Mouse (Mus musculus): ENCODE data around the gene Gm14151. TPM values are rescaled to one million over a fixed set of nuclear protein-coding genes. Genes with fewer than 3 reads are reported as not detected.

Gene Gm14151
- polyA plus RNA-seq, 1 experiment from 2014 or later, result not detected

DNA sequence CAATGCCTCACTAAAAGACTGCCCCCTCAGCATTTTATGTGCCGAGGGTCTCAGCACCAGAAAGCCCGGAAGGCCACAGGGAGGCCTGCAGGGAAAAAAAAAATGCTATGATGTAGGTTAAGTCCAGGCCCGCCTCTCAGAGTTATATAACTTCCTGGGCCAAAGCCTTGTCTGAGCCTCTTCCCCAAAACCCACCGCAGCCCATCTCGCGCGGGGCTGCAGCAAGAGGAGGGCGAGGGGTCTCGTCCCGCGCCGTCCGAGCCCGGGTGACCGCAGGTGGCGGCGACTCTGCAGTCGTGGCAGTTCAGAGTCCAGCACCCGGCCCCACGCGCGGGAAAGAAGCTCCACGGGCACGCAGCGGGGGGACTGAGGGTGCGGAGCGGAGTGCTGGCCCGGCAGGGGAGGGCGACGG lies 53.3 kb downstream of the Gm14151 start:
- DNase-seq (ENCODE audit: low spot score) (peak; percentile 45), ATAC-seq (peak; percentile 66)
- Histone ChIP-seq H3K9ac (replicated peaks; ENCODE audit: low read depth) (peak overlapping the region; percentile 95), H3K4me3 (ENCODE audit: low read depth, low read length) (peak overlapping the region; percentile 87), H3K27me3 (replicated peaks; ENCODE audit: insufficient read depth, low read length) (no peaks in the 10 kb centered on the region), H3K27ac (ENCODE audit: low read length) (peak overlapping the region; percentile 73; the same call in 1 of the 2 replicates), H3K4me1 (ENCODE audit: insufficient read depth, low read depth, low read length) (peaks cover 11% of the 10 kb centered on the region; the same call in 1 of the 2 replicates), H3K36me3 (ENCODE audit: insufficient read depth, low read length) (no peaks in the 10 kb centered on the region), H3K4me2 (replicated peaks; ENCODE audit: low read depth, low read length) (peak overlapping the region; percentile 97), H3K9me3 (ENCODE audit: low read length) (no peaks in the 10 kb centered on the region)
- 0% methylated on average over 23 of the region's 30 CpGs for WGBS
- TF ChIP-seq EP300 (IDR thresholded peaks at IDR 0.05), result no peak
- TF ChIP-seq CTCF (IDR thresholded peaks at IDR 0.05), result no peak

DNA sequence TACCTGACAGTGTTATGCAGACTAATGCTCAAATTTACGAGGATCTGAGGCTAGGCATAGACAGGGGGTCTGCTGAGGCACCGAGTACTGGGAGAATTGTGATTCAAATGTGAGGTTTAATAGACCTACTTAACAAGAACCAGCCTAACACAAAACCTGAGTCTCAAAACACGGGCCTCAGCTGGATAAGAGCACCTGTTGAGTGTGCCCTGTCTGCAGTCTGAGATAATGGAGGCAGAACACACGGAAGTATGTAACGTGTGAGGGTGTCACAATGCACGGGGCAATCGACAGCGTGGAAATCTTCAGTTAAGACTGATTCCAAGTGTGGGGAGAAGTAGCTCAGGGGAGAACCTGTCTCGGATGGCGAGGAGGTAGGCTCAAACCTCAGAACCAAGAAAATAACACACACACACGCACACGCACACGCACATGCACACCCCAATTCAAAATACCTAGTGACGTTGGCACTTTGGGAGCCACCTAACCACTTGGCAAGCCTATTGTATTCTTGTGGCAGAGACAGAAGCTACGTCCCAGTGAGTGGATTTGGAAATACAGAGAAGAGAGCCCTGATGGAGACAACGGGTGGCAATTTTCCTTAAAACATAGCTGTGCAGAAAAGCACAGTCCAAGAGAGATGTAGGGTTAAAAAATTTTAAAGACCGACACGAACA lies 54.1 kb downstream of the Gm14151 start:
- Histone ChIP-seq H3K4me3 (ENCODE audit: low read depth, low read length) (peak overlapping the region; percentile 87), H3K27me3 (replicated peaks; ENCODE audit: insufficient read depth, low read length) (no peaks in the 10 kb centered on the region), H3K36me3 (ENCODE audit: insufficient read depth, low read length) (no peaks in the 10 kb centered on the region), H3K9ac (replicated peaks; ENCODE audit: low read depth) (peak overlapping the region; percentile 95), H3K4me2 (replicated peaks; ENCODE audit: low read depth, low read length) (peak overlapping the region; percentile 97), H3K9me3 (ENCODE audit: low read length) (no peaks in the 10 kb centered on the region), H3K27ac (ENCODE audit: low read length) (no peak overlapping the region), H3K4me1 (ENCODE audit: insufficient read depth, low read depth, low read length) (peaks cover 11% of the 10 kb centered on the region; the same call in 1 of the 2 replicates)
- WGBS, result 37% methylated on average over 18 of the region's 18 CpGs
- TF ChIP-seq EP300 (IDR thresholded peaks at IDR 0.05) (no peak), CTCF (IDR thresholded peaks at IDR 0.05) (no peak)
- DNase-seq (ENCODE audit: low spot score) (peak; percentile 14), ATAC-seq (no peak)

DNA sequence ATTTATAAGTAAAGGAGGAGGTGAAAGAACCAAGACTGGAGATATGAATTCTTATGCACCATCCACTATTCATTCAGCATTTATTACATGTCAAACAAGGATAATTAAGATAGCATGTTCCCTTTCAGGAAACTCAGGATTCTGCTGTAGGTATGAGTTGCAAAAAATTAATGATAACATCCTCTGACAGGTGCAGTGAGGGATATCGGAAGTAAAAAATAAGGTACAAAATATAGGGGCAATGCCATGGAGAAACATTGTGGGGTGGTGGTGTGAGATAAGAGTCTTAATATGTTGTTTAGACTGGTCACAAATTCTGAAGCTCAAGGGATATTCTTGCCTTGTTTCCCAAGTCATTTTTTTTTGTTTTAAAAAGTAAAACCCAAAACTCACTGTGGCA lies 54.9 kb downstream of the Gm14151 start:
- Histone ChIP-seq H3K9me3 (ENCODE audit: low read length) (no peaks in the 10 kb centered on the region), H3K36me3 (ENCODE audit: insufficient read depth, low read length) (no peaks in the 10 kb centered on the region), H3K27ac (ENCODE audit: low read length) (no peak overlapping the region), H3K4me3 (ENCODE audit: low read depth, low read length) (no peak overlapping the region), H3K4me2 (replicated peaks; ENCODE audit: low read depth, low read length) (no peak overlapping the region), H3K27me3 (replicated peaks; ENCODE audit: insufficient read depth, low read length) (no peaks in the 10 kb centered on the region), H3K9ac (replicated peaks; ENCODE audit: low read depth) (no peak overlapping the region), H3K4me1 (ENCODE audit: insufficient read depth, low read depth, low read length) (peaks cover 11% of the 10 kb centered on the region; the same call in 1 of the 2 replicates)
- no peak for DNase-seq (ENCODE audit: low spot score)
- WGBS, result 96% methylated on average over 1 of the region's 1 CpGs
- no peak for TF ChIP-seq EP300 (IDR thresholded peaks at IDR 0.05)
- TF ChIP-seq CTCF (IDR thresholded peaks at IDR 0.05), result no peak
- ATAC-seq, result no peak

Other genes starting within 250 kb of the Gm14151 start
- 56.5 and 57.3 TPM in 2 replicates for gene Abhd12, start 187.6 kb downstream of the Gm14151 start, polyA plus RNA-seq (2015; fragmentation: Nextera tagmentation; extraction: Ambion mirVana)
- gene Gins1, start 186.9 kb downstream of the Gm14151 start, polyA plus RNA-seq (2015; fragmentation: Nextera tagmentation; extraction: Ambion mirVana), result 4.4 and 6.1 TPM in 2 replicates
- 2.9 and 3.9 TPM in 2 replicates for gene Ninl, start 53.0 kb downstream of the Gm14151 start, polyA plus RNA-seq (2015; fragmentation: Nextera tagmentation; extraction: Ambion mirVana)
- 20.8 and 23.4 TPM in 2 replicates for gene Nanp, start 53.0 kb downstream of the Gm14151 start, polyA plus RNA-seq (2015; fragmentation: Nextera tagmentation; extraction: Ambion mirVana)
- not detected in 2 replicates for gene Gm14147, start 5.9 kb upstream of the Gm14151 start, polyA plus RNA-seq (2015; fragmentation: Nextera tagmentation; extraction: Ambion mirVana)